Mouse (Mus musculus) midbrain, embryonic 14.5 days (tissue): ENCODE data around the gene Gm5150. TPM values are rescaled to one million over a fixed set of nuclear protein-coding genes. Genes with fewer than 3 reads are reported as not detected.
"Not testable (repeated sequence)": the region's sequence is repeated elsewhere in the genome, so short reads cannot be mapped to it uniquely, and the experiment has no call there.

Experiments used
- ATAC-seq: fragments of 200-750 bp; cut with Nextera tagmentation; 2 replicates; pipeline ENCODE4 v1.8.0; 2017; ENCODE audit warnings: moderate number of reproducible peaks, moderate library complexity; ENCODE audit not compliant: low FRiP score, low TSS enrichment
- DNase-seq: peaks from one replicate; pipeline ENCODE4 v3.0.0-alpha.2; 2015
- H3K27ac ChIP-seq: fragments of 300-500 bp; sonication (generic); replicated peaks from 2 replicates; pipeline ENCODE4 v1.5.1; 2014; ENCODE audit warnings: mild to moderate bottlenecking, low read depth, low read length, moderate library complexity
- H3K27me3 ChIP-seq: fragments of 300-500 bp; sonication (generic); 2 replicates; pipeline ENCODE4 v1.6.1; 2014; ENCODE audit warnings: low read length, control low read depth, mixed read lengths; ENCODE audit not compliant: control insufficient read depth, insufficient read depth
- H3K36me3 ChIP-seq: fragments of 300-500 bp; sonication (generic); 2 replicates; pipeline ENCODE4 v1.6.1; 2014; ENCODE audit warnings: low read length, control low read depth; ENCODE audit not compliant: control insufficient read depth, insufficient read depth
- H3K4me1 ChIP-seq: fragments of 300-500 bp; sonication (generic); 2 replicates; pipeline ENCODE4 v1.6.1; 2014; ENCODE audit warnings: mild to moderate bottlenecking, antibody characterized with exemption, low read length, control low read depth; ENCODE audit not compliant: control insufficient read depth, insufficient read depth
- H3K4me2 ChIP-seq: fragments of 300-500 bp; sonication (generic); 2 replicates; pipeline ENCODE4 v1.6.1; 2014; ENCODE audit warnings: mild to moderate bottlenecking, low read length, moderate library complexity
- H3K4me3 ChIP-seq: fragments of 300-500 bp; sonication (generic); replicated peaks from 2 replicates; pipeline ENCODE4 v1.5.1; 2014; ENCODE audit warnings: low read depth, low read length
- H3K9ac ChIP-seq: fragments of 300-500 bp; sonication (generic); replicated peaks from 2 replicates; pipeline ENCODE4 v1.6.1; 2014; ENCODE audit warnings: mild to moderate bottlenecking, low read length, moderate library complexity
- H3K9me3 ChIP-seq: fragments of 300-500 bp; sonication (generic); 2 replicates; pipeline ENCODE4 v1.6.1; 2016; ENCODE audit warnings: low read length, control low read depth, mixed read lengths; ENCODE audit not compliant: control insufficient read depth
- WGBS: fragments of 180-500 bp; shearing (Covaris S2); extraction: QIAGEN DNeasy Blood & Tissue Kit; methylation state at CpG from one replicate; pipeline ENCODE4 v1.1.7; 2014; 5-methylcytosine and 5-hydroxymethylcytosine counted together
- polyA plus RNA-seq: library from polyadenylated mRNA; unstranded; fragments of >200 nt; fragmentation: Nextera tagmentation; extraction: Ambion mirVana; gene quantifications from 2 replicates; pipeline ENCODE4 v1.2.1, GENCODE M21; 2014

Gm5150 gene
- not detected in 2 replicates for polyA plus RNA-seq

- H3K4me2 ChIP-seq = no peak within 1 kb of the TSS
- no peak within 1 kb of the TSS for H3K27ac ChIP-seq
- no peak for ATAC-seq
- no peak for DNase-seq
- H3K36me3 ChIP-seq = no peaks in the 10 kb centered on the region
- WGBS = 96% methylated on average over 2 of the region's 2 CpGs
- H3K9ac ChIP-seq = no peak within 1 kb of the TSS
- H3K4me3 ChIP-seq = no peak within 1 kb of the TSS
- H3K9me3 ChIP-seq = no peaks in the 10 kb centered on the region
- no peaks in the 10 kb centered on the region for H3K4me1 ChIP-seq
- no peaks in the 10 kb centered on the region for H3K27me3 ChIP-seq
Observed at GRCm38 (mm10) chr3:16006215-16006614, at the start of gene Gm5150. Gene Gm5150 (minus strand): TSS chr3:16006437.

GRCm38 (mm10) chr3:16051736-16052135 lies 45.5 kb upstream of the Gm5150 start:
- not testable (repeated sequence) for H3K4me3 ChIP-seq, H3K36me3 ChIP-seq, H3K27me3 ChIP-seq, H3K9ac ChIP-seq, H3K27ac ChIP-seq, H3K4me2 ChIP-seq, ATAC-seq, H3K9me3 ChIP-seq, H3K4me1 ChIP-seq, DNase-seq
- WGBS = 85% methylated on average over 20 of the region's 20 CpGs

DNA sequence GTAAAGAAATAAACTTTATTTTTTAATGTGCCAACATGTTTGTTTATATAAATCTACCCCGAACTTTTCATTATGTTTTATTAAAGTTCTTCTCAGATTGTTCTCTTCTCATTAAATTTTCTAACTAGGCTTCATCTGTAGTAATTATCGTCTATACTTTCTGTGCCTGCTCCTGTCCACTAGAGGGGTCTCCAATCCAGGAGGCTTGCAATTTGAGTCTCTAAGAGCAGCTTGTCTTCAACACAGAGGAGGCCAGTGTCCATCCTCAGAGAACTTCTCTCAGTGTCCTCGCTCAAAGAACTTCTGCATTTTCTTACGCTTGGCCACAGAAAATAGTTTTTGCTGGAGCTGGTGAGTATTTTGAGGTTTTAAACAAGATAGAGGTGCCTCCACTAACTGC lies 41.1 kb upstream of the Gm5150 start:
- Histone ChIP-seq H3K27ac (no peak overlapping the region), H3K36me3 (no peaks in the 10 kb centered on the region), H3K27me3 (no peaks in the 10 kb centered on the region), H3K4me1 (no peaks in the 10 kb centered on the region), H3K4me3 (no peak overlapping the region), H3K4me2 (no peak overlapping the region), H3K9ac (no peak overlapping the region), H3K9me3 (no peaks in the 10 kb centered on the region)
- WGBS = 67% methylated on average over 4 of the region's 4 CpGs
- peak; percentile 6 for DNase-seq
- no peak for ATAC-seq

- no peaks in the 10 kb centered on the region for H3K27me3 ChIP-seq
Observed at GRCm38 (mm10) chr3:16043315-16043714, 37.1 kb upstream of the Gm5150 start.

GRCm38 (mm10) chr3:16024988-16025387 lies 18.8 kb upstream of the Gm5150 start:
- H3K4me3 ChIP-seq, H3K9ac ChIP-seq, H3K9me3 ChIP-seq, H3K27me3 ChIP-seq, H3K36me3 ChIP-seq, H3K4me1 ChIP-seq, H3K27ac ChIP-seq: not testable (repeated sequence)
- peak overlapping the region; percentile 18; the same call in 1 of the 2 replicates for H3K4me2 ChIP-seq
- 1% methylated on average over 4 of the region's 6 CpGs for WGBS
- peak; percentile 26 for DNase-seq
- peak; percentile 46; the same call in 1 of the 2 replicates for ATAC-seq

More at GRCm38 (mm10) chr3:16043315-16043714, 37.1 kb upstream of the Gm5150 start:
- 8% methylated on average over 1 of the region's 1 CpGs for WGBS
- no peaks in the 10 kb centered on the region for H3K9me3 ChIP-seq
- H3K27ac ChIP-seq = no peak overlapping the region
- H3K4me1 ChIP-seq = no peaks in the 10 kb centered on the region
- H3K9ac ChIP-seq = no peak overlapping the region
- peak; percentile 53; the same call in 1 of the 2 replicates for ATAC-seq
- no peak overlapping the region for H3K4me3 ChIP-seq
- H3K4me2 ChIP-seq = no peak overlapping the region
- DNase-seq = peak; percentile 79
- no peaks in the 10 kb centered on the region for H3K36me3 ChIP-seq

DNA sequence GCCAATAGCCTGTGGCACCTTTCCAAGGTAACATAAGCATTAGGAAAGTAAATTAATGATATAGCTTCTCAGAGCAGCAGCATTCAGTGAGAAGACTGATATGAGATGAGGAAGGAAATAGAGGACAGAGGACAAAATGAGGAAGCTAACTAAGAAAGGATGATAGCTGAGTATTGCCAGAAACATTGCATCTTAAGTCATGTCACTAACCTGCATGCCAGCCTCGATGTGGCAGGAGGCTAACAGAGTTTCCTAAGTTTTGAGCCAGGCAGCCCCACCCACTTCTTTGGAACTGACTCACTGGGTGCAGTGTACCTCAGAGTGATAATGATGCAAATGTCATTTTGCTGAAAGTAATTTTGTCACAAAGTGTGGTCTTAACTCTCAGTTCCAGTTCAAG lies 16.0 kb upstream of the Gm5150 start:
- no peaks in the 10 kb centered on the region for H3K4me1 ChIP-seq
- DNase-seq = no peak
- no peaks in the 10 kb centered on the region for H3K27me3 ChIP-seq
- WGBS = 55% methylated on average over 1 of the region's 1 CpGs
- no peak overlapping the region for H3K4me3 ChIP-seq
- ATAC-seq = no peak
- H3K4me2 ChIP-seq = no peak overlapping the region
- H3K36me3 ChIP-seq = no peaks in the 10 kb centered on the region
- no peak overlapping the region for H3K9ac ChIP-seq
- H3K9me3 ChIP-seq = no peaks in the 10 kb centered on the region
- no peak overlapping the region for H3K27ac ChIP-seq

- not testable (repeated sequence) for H3K4me2 ChIP-seq, DNase-seq, H3K9me3 ChIP-seq, H3K9ac ChIP-seq, H3K27ac ChIP-seq, H3K36me3 ChIP-seq, H3K4me1 ChIP-seq, H3K4me3 ChIP-seq, ATAC-seq, H3K27me3 ChIP-seq
- 86% methylated on average over 2 of the region's 2 CpGs for WGBS
Observed at GRCm38 (mm10) chr3:16014456-16014855, 8.2 kb upstream of the Gm5150 start.

GRCm38 (mm10) chr3:16007827-16008226 lies 1.6 kb upstream of the Gm5150 start:
- Histone ChIP-seq H3K27me3 (no peaks in the 10 kb centered on the region), H3K4me2 (no peak overlapping the region), H3K27ac (no peak overlapping the region), H3K4me3 (no peak overlapping the region), H3K9me3 (no peaks in the 10 kb centered on the region), H3K36me3 (no peaks in the 10 kb centered on the region), H3K4me1 (no peaks in the 10 kb centered on the region), H3K9ac (no peak overlapping the region)
- WGBS = 84% methylated on average over 1 of the region's 1 CpGs
- DNase-seq (no peak), ATAC-seq (no peak)

GRCm38 (mm10) chr3:16003890-16004633 lies 2.2 kb downstream of the Gm5150 start:
- Histone ChIP-seq H3K36me3 (no peaks in the 10 kb centered on the region), H3K27me3 (no peaks in the 10 kb centered on the region), H3K4me3 (no peak overlapping the region), H3K27ac (no peak overlapping the region), H3K4me1 (no peaks in the 10 kb centered on the region), H3K9ac (no peak overlapping the region), H3K9me3 (no peaks in the 10 kb centered on the region), H3K4me2 (no peak overlapping the region)
- WGBS = 87% methylated on average over 3 of the region's 3 CpGs
- ATAC-seq = no peak
- DNase-seq = no peak
